Mouse (Mus musculus) CH12F3 (cell line): ENCODE measurements around the gene Cdc14a.

Experiments used
- in situ Hi-C: fragments of 300-500 bp; cut with MboI; formaldehyde crosslinking; loops from 2 replicates; pipeline ENCODE4 v1.14.3; 2020; ENCODE audit warnings: low sequenced_read_pairs

The Cdc14a gene

GRCm38 (mm10) chr3:116414451-116414860 lies 9.4 kb downstream of the Cdc14a start:
- in situ Hi-C loops: no loop called here

DNA sequence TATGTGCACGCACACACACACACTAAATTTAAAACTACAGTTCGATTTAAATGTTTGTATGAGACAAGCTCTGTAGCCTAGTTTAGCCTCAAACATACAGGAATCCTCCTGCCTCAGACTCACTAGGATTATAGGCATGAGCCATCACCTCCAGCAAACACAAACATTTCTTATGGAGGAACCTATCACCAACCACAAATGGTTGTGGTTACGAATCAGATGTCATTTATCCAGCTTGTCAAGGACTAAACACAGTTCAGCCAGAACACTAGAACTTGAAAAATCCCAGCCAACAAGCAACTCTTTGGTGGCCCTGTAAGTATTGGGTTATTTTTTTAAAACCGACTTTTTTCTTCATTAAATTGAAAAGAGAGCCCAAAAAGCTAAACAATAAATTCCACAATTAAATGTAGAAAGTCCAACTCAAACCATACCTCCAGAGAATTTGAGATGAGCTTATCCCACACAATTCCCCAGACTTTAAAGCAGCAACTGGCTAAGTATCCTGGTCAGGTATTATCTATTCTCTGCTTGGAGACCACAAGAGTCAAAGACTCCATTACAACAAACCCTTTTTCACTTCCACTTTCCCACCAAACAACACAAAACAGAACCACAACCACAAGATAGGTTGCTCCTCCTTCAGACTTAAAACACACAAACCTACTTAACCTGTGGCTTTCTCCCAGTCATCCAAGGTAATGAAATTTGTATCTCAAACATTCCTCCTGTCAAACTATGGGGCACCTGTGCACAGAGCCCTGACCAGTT lies 10.7 kb downstream of the Cdc14a start:
- in situ Hi-C loops: no loop called here

DNA sequence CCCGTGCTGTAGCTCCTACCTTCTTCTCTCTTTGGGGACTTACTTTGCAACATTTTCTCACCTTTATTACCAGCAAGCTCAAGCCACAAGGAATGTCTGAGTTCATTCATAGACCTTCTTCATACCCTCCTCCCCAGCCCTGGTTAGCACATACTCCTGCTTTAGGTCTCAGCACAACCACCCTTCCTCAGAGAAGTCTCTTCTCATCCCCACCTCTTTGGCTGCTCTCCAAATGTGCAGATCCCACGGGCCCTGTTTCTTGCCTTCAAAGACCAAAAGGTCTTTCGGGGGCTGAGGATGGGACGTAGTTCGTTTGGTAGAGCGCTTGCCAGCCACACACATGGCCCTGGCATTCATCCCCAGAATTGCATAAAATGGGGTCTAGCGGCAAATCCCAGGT lies 13.8 kb downstream of the Cdc14a start:
- in situ Hi-C loops: no loop called here

- in situ Hi-C loops: no loop called here
These were observed 14.3 kb downstream of the Cdc14a start for GRCm38 (mm10) chr3:116409486-116409885.

- in situ Hi-C loops: no loop called here
These were observed 15.0 kb downstream of the Cdc14a start for GRCm38 (mm10) chr3:116408856-116409255.

GRCm38 (mm10) chr3:116405516-116405915 lies 18.3 kb downstream of the Cdc14a start:
- in situ Hi-C loops: no loop called here

- in situ Hi-C loops: no loop called here
These were observed 22.4 kb downstream of the Cdc14a start for GRCm38 (mm10) chr3:116401436-116401835.

DNA sequence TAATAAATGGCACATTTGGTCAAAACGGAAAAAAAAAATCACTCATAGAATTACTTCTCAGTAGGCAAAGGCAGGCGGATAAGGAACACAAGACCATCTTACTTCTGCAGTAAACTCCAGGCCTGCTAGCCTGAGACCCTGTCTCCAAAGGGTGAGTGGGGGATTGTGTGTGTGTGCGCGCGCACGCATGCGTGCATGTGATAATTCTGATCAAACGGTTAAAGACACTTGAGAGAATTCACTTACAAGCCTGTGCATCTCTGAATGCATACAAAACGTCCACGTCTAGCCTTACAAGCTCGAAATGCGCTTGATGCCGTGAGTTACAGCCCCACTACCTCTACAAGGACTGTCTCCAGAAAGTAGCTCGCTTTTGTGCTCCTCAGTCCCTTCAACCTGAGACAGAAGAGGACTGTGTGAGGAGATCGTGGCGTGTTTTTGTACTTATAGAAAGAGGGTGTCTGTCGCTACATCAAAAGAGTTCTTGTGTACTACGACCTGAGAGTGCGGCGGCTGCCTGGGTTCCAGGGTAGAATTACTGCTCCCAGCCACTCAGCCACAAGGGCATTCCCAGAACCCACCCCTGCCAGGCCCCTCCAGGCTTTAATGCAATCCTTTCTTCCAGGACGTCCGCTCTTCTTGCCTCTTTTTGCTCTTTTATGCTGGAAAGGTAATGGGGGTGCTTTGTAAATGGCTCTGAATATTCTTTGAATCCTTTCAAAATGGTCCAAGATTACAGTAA lies 24.3 kb downstream of the Cdc14a start:
- in situ Hi-C loops: no loop called here

- in situ Hi-C loops: no loop called here
These were observed 25.3 kb downstream of the Cdc14a start for GRCm38 (mm10) chr3:116398543-116398942.

- in situ Hi-C loops: no loop called here
These were observed 25.9 kb downstream of the Cdc14a start for GRCm38 (mm10) chr3:116397976-116398375.

DNA sequence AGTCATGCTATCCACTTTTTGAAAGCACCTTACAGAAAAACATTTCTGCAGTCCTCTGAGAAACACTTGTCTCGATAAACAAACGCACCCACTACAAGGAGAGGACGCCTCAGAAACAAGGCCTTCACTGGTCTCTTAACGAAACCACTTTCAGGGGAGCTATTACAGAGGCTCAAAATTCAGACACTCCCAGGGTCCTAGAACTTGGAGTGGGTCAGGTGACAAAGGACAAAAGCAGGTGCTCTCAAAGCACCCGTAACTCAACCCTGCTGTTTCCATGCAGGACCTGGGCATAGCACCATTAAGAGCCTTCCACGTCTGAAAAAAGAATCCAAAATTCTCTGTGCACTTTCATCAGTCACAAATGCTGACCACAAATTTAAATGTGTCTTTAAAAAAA lies 26.5 kb downstream of the Cdc14a start:
- in situ Hi-C loops: no loop called here

DNA sequence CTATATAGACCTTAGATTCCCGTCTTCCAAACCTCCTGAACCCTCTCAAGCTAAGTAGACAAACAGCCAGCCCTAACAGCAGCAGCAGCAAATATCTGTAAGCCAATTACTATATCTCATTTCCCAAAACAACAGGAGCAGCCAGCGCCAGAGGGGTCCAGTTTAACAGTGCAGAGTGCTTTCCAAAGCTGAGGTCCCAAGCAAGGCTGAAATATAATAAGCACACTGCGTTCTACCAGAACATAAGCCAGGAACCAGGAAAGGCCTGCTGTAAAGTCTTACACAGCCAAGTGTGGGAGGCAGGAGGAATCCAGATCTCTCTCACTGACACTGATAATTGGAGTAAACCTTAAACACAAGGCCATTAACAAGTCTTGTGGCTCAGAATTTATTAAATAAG lies 27.3 kb downstream of the Cdc14a start:
- in situ Hi-C loops: no loop called here

GRCm38 (mm10) chr3:116394885-116395390 lies 28.9 kb downstream of the Cdc14a start:
- in situ Hi-C loops: no loop called here

- in situ Hi-C loops: no loop called here
These were observed 32.4 kb downstream of the Cdc14a start for GRCm38 (mm10) chr3:116391399-116391798.

- in situ Hi-C loops: no loop called here
These were observed 34.0 kb downstream of the Cdc14a start for GRCm38 (mm10) chr3:116389500-116390470.

GRCm38 (mm10) chr3:116388808-116389207 lies 35.0 kb downstream of the Cdc14a start:
- in situ Hi-C loops: no loop called here

GRCm38 (mm10) chr3:116386886-116387285 lies 36.9 kb downstream of the Cdc14a start:
- in situ Hi-C loops: no loop called here

DNA sequence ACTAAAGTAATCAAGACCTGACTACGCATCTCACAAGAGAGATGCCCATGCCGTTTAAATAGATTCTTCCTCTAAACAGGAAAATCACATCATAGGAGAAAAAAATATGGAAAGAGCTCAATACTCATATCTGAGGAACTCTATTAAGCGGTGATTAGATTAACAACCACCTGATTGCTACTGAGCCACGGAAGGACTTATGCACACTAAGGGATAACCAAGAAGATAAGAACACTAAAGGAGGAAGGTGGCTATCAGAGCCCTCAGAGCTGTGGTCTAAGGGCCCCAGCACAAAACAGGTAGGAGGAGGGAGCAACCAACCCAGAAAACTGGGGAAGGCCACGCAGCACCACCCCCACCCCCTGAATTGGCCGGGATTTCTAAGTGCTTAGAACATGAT lies 37.5 kb downstream of the Cdc14a start:
- in situ Hi-C loops: no loop called here

DNA sequence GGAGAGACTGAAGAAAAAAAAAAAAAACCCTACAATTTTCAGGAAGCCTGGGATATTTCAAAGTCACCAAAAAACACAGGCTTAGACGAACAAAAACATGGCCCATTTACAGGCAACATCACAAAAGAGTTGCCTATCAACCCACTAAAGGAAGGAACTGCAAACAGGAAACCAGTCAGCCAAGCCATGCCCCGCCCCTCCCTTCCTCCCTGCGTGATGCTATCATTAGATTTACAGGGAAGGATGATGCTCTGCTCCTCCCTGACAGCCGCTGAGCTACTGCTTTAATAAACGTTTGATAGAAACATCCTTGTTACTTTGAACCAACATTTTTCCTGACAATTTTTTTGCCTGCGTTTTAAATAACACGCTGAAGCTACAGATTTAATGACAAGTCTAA lies 39.5 kb downstream of the Cdc14a start:
- in situ Hi-C loops: no loop called here

DNA sequence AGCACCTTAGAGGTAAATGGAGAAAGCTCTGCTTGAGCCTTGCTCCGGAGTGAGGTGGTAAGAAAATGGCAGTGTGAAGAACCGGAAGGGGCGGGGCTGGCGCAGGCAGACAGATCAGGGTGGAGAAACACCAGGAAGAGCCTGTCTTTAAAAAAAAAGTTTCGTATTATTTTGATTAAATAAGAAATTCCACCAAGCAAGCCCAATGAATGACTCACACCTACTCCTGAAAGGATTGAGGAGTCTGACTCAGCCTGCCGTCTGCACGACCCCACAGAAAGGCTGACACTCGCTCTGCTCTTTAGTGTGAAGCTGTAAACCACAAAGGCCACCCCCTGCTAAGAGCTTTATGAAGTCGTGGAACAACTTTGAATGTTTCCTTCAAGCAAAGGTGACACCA lies 43.5 kb downstream of the Cdc14a start:
- in situ Hi-C loops: no loop called here

- in situ Hi-C loops: no loop called here
These were observed 48.4 kb downstream of the Cdc14a start for GRCm38 (mm10) chr3:116375442-116375841.
